Mouse (Mus musculus): ENCODE measurements at regions not wholly inside any gene's neighbourhood (a gene's known extent, or its start where the extent isn't known, plus 50 kb on each side); places are given as distances from the start of the nearest gene placed in this dataset.
A peak's percentile ranks its signal among the peaks of the same experiment; 100 is the strongest.

DNA sequence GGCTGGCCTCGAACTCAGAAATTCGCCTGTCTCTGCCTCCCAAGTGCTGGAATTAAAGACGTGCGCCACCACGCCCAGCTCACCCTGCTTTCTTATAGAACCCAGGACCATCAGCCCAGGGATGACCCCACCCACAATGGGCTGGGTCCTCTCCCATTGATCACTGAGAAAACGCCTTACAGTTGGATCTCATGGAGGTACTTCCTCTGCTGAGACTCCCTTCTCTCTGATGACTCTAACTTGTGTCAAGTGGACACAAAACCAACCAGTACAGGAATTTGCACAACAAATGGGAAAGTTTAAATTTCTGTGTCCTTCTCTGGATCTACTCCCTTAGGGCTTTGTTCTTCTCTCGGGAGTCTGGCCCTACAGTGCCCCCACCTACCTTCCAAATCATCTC lies 85.0 kb downstream of the Tomm20 start:
- H3K27me3 ChIP-seq (ENCODE audit: control insufficient read depth, insufficient read depth, low read length, poor library complexity, severe bottlenecking) = no peaks in the 10 kb centered on the region
- DNase-seq (ENCODE audit: low read depth, low spot score) = no peak
- no peaks in the 10 kb centered on the region for H3K36me3 ChIP-seq (ENCODE audit: control insufficient read depth, insufficient read depth, low read length, poor library complexity, severe bottlenecking)

DNA sequence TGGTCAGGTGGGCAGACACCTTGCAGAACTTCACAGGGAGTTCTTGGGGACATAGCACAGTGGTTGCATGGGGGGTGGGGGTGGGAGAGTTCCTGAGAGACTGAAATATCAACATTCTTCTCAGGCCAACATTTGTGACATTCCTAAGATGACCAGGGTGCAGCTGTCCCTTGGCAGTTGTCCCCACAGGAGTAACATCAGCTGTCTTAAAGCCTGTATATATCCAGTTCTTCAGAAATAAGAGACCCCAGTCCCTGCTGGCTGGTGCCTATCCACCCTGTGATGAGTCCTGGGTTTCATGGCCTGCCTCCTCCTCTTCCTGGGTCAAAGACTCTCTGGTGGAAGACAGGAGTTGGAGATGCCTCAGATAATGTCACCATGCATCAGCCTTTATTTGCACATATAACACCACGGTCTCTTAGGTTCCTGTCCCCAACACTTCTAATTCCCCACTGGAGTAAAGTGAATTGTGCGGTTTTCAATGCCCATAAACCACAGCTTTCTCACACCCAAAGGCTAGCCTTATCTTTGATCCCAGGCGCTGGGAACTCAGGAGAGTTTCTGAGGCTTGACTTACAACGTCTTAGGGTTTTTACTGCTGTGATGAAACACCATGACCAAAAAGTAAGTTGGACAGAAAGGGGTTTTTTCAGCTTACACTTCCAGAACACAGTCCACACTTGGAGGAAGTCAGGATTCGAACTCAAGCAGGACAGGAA lies 85.8 kb downstream of the Tomm20 start:
- H3K27me3 ChIP-seq (ENCODE audit: control insufficient read depth, insufficient read depth, low read length, poor library complexity, severe bottlenecking) = no peaks in the 10 kb centered on the region
- DNase-seq (ENCODE audit: low read depth, low spot score) = no peak
- H3K36me3 ChIP-seq (ENCODE audit: control insufficient read depth, insufficient read depth, low read length, poor library complexity, severe bottlenecking) = no peaks in the 10 kb centered on the region

DNA sequence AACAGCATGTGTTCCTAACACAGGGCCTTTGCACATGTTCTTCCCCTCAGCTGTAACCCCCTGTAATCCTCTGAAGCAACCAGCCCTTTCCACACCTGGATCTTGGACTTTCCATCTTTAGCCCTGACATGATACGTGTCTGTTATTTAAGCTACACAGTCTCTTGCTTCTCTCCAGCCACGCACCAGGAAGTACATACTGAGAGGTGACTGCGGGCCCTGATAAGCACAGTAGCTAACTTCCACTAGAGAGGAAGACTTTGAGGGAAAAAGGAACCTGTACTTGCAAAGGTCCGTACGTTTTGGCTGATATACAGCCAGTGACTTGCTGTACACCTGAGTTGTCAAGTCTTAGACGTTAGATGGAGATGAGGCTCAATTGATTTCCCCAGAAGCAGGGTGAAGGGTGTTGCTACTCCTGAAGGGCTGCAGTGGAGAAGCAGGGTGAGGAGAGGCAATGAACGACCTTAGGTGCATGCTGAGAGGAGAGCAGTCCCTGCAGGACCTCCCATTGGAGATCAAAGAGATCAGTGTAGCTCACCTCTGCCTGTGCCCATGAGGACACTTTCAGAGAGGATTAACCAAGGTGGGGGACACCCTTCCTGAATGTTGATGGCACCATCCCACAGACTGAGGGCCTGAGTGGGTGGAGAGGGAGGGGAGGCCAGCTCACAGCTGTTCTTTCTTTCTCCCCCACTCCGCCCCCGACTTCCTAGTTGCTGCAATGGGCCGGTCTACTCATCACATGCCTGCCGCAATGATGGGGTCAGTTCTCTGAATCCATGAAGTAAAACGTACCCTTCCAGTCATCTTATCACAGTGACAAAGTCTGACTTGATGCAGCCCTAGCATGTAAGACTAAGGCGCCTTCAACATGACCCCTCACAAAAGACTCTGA lies 88.1 kb downstream of the Tomm20 start:
- Histone ChIP-seq H3K27me3 (ENCODE audit: control insufficient read depth, insufficient read depth, low read length, poor library complexity, severe bottlenecking) (no peaks in the 10 kb centered on the region), H3K36me3 (ENCODE audit: control insufficient read depth, insufficient read depth, low read length, poor library complexity, severe bottlenecking) (no peaks in the 10 kb centered on the region)
- peak; percentile 34 for DNase-seq (ENCODE audit: low read depth, low spot score)

DNA sequence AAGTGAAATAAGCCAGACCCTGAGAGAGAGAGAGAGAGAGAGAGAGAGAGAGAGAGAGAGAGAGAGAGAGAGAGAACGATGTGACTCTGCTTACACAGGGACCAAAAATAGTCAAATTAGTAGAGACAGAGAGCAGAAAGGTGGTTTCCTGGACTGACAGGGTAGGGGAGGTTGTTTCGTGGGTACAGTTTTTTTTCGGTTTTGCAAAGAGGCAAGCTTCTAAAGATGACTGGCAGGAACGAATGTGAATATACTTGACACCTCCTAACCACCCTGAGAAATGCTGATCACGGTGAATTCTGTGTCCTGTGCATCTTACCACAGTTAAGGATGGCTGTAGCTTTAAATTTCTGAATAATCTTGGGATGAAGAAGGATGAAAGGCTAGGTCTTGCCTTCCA lies 89.7 kb downstream of the Tomm20 start:
- Histone ChIP-seq H3K36me3 (ENCODE audit: control insufficient read depth, insufficient read depth, low read length, poor library complexity, severe bottlenecking) (no peaks in the 10 kb centered on the region), H3K27me3 (ENCODE audit: control insufficient read depth, insufficient read depth, low read length, poor library complexity, severe bottlenecking) (no peaks in the 10 kb centered on the region)
- peak; percentile 77 for DNase-seq (ENCODE audit: low read depth, low spot score)

DNA sequence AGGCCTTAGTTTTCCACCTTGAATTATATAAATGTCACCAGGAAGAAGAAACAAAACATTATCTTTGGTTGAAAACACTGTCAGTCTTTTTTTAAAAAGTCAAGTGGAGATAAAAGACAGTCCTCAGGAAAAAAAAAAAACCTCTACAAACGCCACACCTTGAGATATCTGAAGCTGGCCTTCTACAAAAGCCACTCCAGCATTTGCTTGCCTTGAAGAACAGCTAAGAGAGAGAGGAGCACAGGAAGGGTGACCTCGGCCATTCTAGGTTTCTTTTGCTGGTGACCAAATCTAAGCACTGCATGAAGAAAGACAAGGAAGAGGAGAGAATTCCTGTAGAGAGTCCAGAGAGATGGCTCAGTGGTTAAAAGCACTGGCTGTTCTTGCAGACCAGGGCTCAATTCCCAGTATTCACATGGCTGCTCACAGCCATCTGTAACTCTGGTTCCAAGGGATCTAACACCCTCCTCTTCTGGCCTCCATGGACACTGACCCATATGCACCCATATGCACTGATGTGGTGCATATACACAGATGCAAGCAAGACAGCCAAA lies 90.5 kb downstream of the Tomm20 start:
- no peak for DNase-seq (ENCODE audit: low read depth, low spot score)
- Histone ChIP-seq H3K36me3 (ENCODE audit: control insufficient read depth, insufficient read depth, low read length, poor library complexity, severe bottlenecking) (no peaks in the 10 kb centered on the region), H3K27me3 (ENCODE audit: control insufficient read depth, insufficient read depth, low read length, poor library complexity, severe bottlenecking) (no peaks in the 10 kb centered on the region)

DNA sequence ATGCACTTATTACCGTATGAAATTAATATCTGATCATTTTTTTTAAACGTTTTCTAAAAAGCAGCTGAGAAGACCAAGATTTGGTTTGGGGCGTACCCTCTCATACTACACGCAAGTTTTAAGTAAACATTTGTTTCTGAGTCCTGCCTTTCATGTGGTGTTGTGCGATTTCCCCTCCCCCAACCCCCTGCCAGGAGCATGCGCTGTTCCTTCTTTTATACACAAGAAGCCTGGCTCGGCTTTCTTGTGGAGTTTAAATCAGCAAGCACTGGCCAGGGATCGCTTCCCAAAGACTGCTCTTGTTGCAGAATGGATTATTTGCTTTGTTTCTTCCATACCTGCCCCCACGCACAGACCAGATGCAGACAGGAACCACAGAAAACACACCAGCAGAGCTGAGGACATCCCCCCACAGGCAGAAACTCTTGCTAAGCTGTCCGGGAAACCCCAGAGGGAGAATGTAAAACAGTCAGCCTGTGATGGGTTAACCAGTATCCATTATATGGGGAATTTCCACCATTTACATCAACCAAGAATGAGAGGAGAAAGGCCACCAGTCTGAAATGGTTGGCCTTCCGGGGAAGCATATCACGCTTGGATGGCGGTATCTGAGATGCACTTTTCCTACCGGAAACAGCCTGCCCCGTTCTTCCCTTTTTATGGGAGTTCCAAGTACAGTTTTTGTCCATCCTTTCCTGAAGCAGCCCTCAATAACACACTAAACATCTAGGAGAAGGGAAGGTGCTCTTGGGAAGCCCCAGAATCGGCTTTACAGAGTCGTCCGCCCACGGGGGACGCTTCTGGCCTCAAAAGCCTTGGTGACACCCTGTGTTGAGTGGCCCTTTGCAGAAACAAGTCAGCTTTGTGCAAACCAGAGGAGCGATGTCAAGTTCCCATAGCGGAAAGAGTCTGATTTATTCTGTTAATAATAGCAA lies 91.3 kb downstream of the Tomm20 start:
- H3K27me3 ChIP-seq (ENCODE audit: control insufficient read depth, insufficient read depth, low read length, poor library complexity, severe bottlenecking) = no peaks in the 10 kb centered on the region
- H3K36me3 ChIP-seq (ENCODE audit: control insufficient read depth, insufficient read depth, low read length, poor library complexity, severe bottlenecking) = no peaks in the 10 kb centered on the region
- DNase-seq (ENCODE audit: low read depth, low spot score) = peak; percentile 42

DNA sequence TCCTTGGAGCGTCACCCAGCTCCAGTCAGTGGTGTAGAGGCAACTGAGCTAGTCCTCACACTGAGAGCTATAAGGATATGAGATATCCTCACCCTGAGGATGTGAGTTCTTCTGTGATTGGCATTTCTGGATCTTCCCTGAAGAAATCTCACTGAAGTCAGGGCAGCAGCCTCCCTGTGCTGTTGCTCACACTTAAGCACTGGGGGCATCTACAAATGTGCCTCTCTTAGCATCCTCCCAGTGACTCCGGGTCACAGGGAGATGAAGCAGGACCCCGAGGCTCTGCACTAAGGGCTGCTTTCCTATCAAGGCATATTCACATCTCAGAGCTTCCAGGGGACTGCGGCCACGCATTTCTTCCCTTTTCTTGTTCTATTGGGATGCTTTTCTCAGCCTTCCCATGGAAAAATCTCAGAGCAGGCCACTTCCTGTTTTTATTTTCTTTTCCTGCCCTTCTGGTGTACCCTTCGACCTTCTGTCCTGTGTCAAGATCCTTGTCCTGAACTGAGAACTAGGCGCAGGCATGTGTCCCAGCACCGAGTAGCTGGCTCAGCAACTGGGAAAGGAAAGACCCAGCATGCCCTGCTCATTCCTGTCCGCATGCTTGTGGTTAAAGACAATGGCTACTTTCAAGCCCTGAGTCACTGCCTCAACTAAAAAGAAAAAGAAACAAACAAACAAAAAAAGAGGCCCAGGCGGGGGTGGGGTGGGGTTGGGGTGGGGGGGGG lies 92.8 kb downstream of the Tomm20 start:
- Histone ChIP-seq H3K27me3 (ENCODE audit: control insufficient read depth, insufficient read depth, low read length, poor library complexity, severe bottlenecking) (no peaks in the 10 kb centered on the region), H3K36me3 (ENCODE audit: control insufficient read depth, insufficient read depth, low read length, poor library complexity, severe bottlenecking) (no peaks in the 10 kb centered on the region)
- no peak for DNase-seq (ENCODE audit: low read depth, low spot score)

DNA sequence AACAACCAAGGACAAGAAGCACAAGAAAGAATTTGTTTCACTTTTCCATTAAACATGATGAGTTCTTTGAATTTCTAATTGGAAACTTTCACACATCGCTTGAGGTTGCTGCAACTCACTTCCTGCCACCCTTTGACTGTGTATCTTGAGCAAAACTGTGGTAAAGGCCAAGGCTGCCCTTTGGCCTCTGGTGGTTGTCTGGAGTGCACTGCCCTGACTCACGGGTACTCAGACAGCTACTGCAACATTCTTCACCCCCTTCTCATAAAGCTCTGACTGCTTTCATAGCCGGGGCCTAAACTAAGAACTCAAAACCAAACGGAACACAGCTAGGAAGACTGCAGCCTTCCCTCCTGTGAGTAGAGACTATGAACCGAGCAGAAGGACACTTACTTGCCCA lies 93.5 kb downstream of the Tomm20 start:
- Histone ChIP-seq H3K36me3 (ENCODE audit: control insufficient read depth, insufficient read depth, low read length, poor library complexity, severe bottlenecking) (no peaks in the 10 kb centered on the region), H3K27me3 (ENCODE audit: control insufficient read depth, insufficient read depth, low read length, poor library complexity, severe bottlenecking) (no peaks in the 10 kb centered on the region)
- DNase-seq (ENCODE audit: low read depth, low spot score) = no peak

DNA sequence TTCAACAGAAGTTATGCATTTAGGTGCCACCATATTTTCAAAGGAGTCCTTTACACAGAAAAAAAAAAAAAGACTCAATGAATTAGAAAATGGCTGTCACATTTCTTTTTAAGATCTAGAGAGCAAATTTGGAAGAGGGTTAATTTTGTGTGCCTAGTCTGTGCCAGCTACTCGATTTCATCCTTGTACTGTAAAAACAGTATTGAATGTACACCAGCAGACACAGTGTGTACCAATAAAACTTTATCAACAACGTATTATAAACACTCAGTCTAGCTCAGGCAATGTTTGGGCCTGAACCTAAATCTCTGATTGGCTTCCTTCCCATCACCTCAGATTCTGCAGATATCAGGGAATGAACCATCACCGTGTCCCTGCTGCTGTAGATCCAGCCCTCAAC lies 93.9 kb downstream of the Tomm20 start:
- no peaks in the 10 kb centered on the region for H3K27me3 ChIP-seq (ENCODE audit: control insufficient read depth, insufficient read depth, low read length, poor library complexity, severe bottlenecking)
- DNase-seq (ENCODE audit: low read depth, low spot score) = no peak

DNA sequence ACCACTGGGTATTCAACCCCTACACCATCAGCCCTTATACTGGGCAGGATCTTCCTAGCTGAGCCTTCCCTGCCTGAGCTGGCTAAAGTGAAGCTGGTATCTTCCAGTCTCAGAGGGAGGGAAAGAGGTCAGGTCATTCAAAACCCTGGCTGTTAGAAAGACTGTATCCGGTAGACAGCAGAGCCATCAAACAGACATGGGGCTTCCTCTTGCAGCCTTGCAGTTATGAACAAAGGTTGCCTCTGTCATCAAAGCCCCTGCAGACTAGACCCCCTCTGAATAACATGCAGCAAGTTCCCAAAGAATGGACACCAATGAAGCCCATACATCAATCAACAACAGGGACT lies 95.5 kb downstream of the Tomm20 start:
- Histone ChIP-seq H3K36me3 (ENCODE audit: control insufficient read depth, insufficient read depth, low read length, poor library complexity, severe bottlenecking) (no peaks in the 10 kb centered on the region), H3K27me3 (ENCODE audit: control insufficient read depth, insufficient read depth, low read length, poor library complexity, severe bottlenecking) (no peaks in the 10 kb centered on the region)
- DNase-seq (ENCODE audit: low read depth, low spot score) = no peak

More for the DNA sequence above, 93.9 kb downstream of the Tomm20 start:
- no peaks in the 10 kb centered on the region for H3K36me3 ChIP-seq (ENCODE audit: control insufficient read depth, insufficient read depth, low read length, poor library complexity, severe bottlenecking)

DNA sequence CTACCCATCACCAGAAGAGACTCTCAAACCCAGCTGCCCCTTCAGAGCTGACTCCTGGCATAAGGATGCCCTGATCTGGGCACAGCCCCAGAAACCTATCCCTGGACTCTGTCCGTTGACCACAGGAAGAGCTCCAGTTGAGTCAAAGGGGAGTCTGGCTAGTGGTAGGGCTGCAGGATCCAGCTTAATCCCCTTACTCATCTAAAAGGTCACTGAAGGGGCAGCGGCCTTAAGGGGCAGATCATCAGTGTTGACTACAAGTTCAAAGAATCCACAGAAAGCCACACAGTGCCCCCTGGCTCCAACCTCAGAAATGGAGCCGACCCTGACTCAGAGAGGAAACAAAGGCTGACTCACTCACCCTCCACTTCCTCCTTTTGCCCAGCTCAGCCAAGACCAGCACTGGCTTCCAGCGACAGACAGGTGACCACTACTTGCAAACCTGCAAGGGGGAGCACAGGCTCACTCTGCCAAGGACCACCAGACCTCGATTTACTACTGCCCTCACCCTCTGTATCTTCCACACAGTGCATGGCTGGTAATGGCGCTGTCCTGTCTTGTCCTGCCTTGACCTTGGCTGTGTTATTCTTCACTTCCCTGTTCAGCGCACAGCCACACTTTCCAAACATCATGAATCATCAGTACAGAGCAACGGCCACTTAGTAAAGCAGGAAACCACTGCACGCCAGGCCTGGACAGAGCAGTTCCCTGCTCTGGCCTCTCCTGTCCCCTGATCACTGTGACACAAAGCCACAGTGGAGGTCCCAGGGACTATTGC lies 96.0 kb downstream of the Tomm20 start:
- peak; percentile 80 for DNase-seq (ENCODE audit: low read depth, low spot score)
- no peaks in the 10 kb centered on the region for H3K27me3 ChIP-seq (ENCODE audit: control insufficient read depth, insufficient read depth, low read length, poor library complexity, severe bottlenecking)
- H3K36me3 ChIP-seq (ENCODE audit: control insufficient read depth, insufficient read depth, low read length, poor library complexity, severe bottlenecking) = no peaks in the 10 kb centered on the region

DNA sequence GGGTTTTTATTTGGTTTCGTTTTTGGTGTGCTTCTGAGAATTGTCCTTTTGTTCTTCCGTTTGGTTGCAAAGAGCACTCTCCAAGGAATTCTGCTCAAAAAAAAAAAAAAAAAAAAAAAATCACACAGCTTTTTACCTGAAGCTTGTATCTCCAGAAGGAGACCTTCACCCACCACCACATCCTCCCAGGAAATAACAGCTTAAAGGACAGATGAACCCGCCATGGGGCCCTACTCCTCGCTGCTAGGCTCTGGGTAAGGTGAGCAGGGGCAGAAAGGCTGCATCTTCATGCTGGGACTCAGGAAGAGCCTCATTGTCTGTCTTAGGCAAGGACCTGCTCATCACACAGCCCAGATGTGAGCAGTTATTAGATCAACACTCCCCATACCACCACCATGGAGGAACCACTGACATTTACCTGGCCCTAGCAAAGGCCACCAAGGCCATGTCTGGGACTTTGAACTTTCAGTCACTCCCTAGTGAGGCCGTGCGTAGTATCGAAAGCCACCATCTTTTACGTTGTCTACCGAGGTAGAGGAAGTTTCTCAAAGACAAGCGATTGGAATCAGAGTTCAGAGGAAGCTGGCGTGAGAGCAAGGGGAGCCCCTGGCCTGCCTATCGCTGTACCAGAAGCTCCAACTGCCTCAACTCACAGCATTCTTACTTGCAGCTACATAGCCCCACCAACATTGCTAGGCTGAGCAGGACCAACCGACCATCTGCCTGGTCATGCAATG lies 97.1 kb downstream of the Tomm20 start:
- Histone ChIP-seq H3K27me3 (ENCODE audit: control insufficient read depth, insufficient read depth, low read length, poor library complexity, severe bottlenecking) (no peaks in the 10 kb centered on the region), H3K36me3 (ENCODE audit: control insufficient read depth, insufficient read depth, low read length, poor library complexity, severe bottlenecking) (no peaks in the 10 kb centered on the region)
- DNase-seq (ENCODE audit: low read depth, low spot score) = no peak

Data from splenic B cell, adult 2 months (primary cell).